Mouse (Mus musculus) midbrain, embryonic 14.5 days (tissue): Measurements from ENCODE around the gene 2410002F23Rik. TPM values are rescaled to one million over a fixed set of nuclear protein-coding genes. Genes with fewer than 3 reads are reported as not detected.
"Not testable (repeated sequence)": the region's sequence is repeated elsewhere in the genome, so short reads cannot be mapped to it uniquely, and the experiment has no call there.

ENCODE experiments used
- ATAC-seq: fragments of 200-750 bp; cut with Nextera tagmentation; 2 replicates; pipeline ENCODE4 v1.8.0; 2017; ENCODE audit warnings: moderate number of reproducible peaks, moderate library complexity; ENCODE audit not compliant: low FRiP score, low TSS enrichment
- DNase-seq: peaks from one replicate; pipeline ENCODE4 v3.0.0-alpha.2; 2015
- H3K27ac ChIP-seq: fragments of 300-500 bp; sonication (generic); replicated peaks from 2 replicates; pipeline ENCODE4 v1.5.1; 2014; ENCODE audit warnings: mild to moderate bottlenecking, low read depth, low read length, moderate library complexity
- H3K27me3 ChIP-seq: fragments of 300-500 bp; sonication (generic); 2 replicates; pipeline ENCODE4 v1.6.1; 2014; ENCODE audit warnings: low read length, control low read depth, mixed read lengths; ENCODE audit not compliant: control insufficient read depth, insufficient read depth
- H3K36me3 ChIP-seq: fragments of 300-500 bp; sonication (generic); 2 replicates; pipeline ENCODE4 v1.6.1; 2014; ENCODE audit warnings: low read length, control low read depth; ENCODE audit not compliant: control insufficient read depth, insufficient read depth
- H3K4me1 ChIP-seq: fragments of 300-500 bp; sonication (generic); 2 replicates; pipeline ENCODE4 v1.6.1; 2014; ENCODE audit warnings: mild to moderate bottlenecking, antibody characterized with exemption, low read length, control low read depth; ENCODE audit not compliant: control insufficient read depth, insufficient read depth
- H3K4me2 ChIP-seq: fragments of 300-500 bp; sonication (generic); 2 replicates; pipeline ENCODE4 v1.6.1; 2014; ENCODE audit warnings: mild to moderate bottlenecking, low read length, moderate library complexity
- H3K4me3 ChIP-seq: fragments of 300-500 bp; sonication (generic); replicated peaks from 2 replicates; pipeline ENCODE4 v1.5.1; 2014; ENCODE audit warnings: low read depth, low read length
- H3K9ac ChIP-seq: fragments of 300-500 bp; sonication (generic); replicated peaks from 2 replicates; pipeline ENCODE4 v1.6.1; 2014; ENCODE audit warnings: mild to moderate bottlenecking, low read length, moderate library complexity
- H3K9me3 ChIP-seq: fragments of 300-500 bp; sonication (generic); 2 replicates; pipeline ENCODE4 v1.6.1; 2016; ENCODE audit warnings: low read length, control low read depth, mixed read lengths; ENCODE audit not compliant: control insufficient read depth
- WGBS: fragments of 180-500 bp; shearing (Covaris S2); extraction: QIAGEN DNeasy Blood & Tissue Kit; methylation state at CpG from one replicate; pipeline ENCODE4 v1.1.7; 2014; 5-methylcytosine and 5-hydroxymethylcytosine counted together
- polyA plus RNA-seq: library from polyadenylated mRNA; unstranded; fragments of >200 nt; fragmentation: Nextera tagmentation; extraction: Ambion mirVana; gene quantifications from 2 replicates; pipeline ENCODE4 v1.2.1, GENCODE M21; 2014

The 2410002F23Rik gene
- polyA plus RNA-seq, 1 experiment from 2014 or later = 199 TPM

GRCm38 (mm10) chr7:44287760-44288159 is 41.2 kb downstream of the 2410002F23Rik start:
- WGBS = 48% methylated on average over 7 of the region's 7 CpGs
- H3K9ac ChIP-seq = no peak overlapping the region
- H3K36me3 ChIP-seq = no peaks in the 10 kb centered on the region
- no peaks in the 10 kb centered on the region for H3K9me3 ChIP-seq
- H3K4me3 ChIP-seq = no peak overlapping the region
- ATAC-seq (no peak), DNase-seq (no peak)
- H3K27me3 ChIP-seq = no peaks in the 10 kb centered on the region
- H3K4me1 ChIP-seq = no peaks in the 10 kb centered on the region
- no peak overlapping the region for H3K4me2 ChIP-seq
- no peak overlapping the region for H3K27ac ChIP-seq

DNA sequence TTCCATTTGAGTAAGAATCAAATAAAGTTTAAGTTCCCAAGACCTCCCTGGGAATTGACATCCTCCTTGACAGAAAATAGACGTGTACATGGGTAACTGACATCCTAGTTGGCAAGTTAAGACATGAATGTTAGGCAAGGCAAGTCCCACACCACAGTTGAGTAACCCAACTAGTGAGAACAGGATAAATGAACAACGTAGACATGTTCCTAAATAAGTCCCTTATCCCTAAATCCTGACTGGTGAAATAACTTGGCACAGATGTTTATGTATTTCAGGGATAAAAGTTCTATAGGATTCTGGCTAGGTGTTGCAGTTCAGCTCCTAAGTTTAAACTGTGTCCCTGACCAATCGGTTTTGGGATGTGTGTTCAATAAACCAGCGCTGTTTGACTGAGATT is 44.5 kb downstream of the 2410002F23Rik start:
- H3K9me3 ChIP-seq = no peaks in the 10 kb centered on the region
- no peak for DNase-seq
- no peak overlapping the region for H3K4me3 ChIP-seq
- H3K27me3 ChIP-seq = no peaks in the 10 kb centered on the region
- no peak for ATAC-seq
- no peak overlapping the region for H3K27ac ChIP-seq
- no peaks in the 10 kb centered on the region for H3K4me1 ChIP-seq
- 84% methylated on average over 4 of the region's 4 CpGs for WGBS
- H3K4me2 ChIP-seq = no peak overlapping the region
- no peaks in the 10 kb centered on the region for H3K36me3 ChIP-seq
- H3K9ac ChIP-seq = no peak overlapping the region

- ATAC-seq = no peak
- DNase-seq = no peak
- no peak overlapping the region for H3K9ac ChIP-seq
- H3K9me3 ChIP-seq = no peaks in the 10 kb centered on the region
- H3K27me3 ChIP-seq = no peaks in the 10 kb centered on the region
- no peak overlapping the region for H3K4me2 ChIP-seq
- no peaks in the 10 kb centered on the region for H3K4me1 ChIP-seq
- H3K27ac ChIP-seq = no peak overlapping the region
- H3K36me3 ChIP-seq = no peaks in the 10 kb centered on the region
- 52% methylated on average over 4 of the region's 4 CpGs for WGBS
- no peak overlapping the region for H3K4me3 ChIP-seq
Observed at GRCm38 (mm10) chr7:44291418-44291817, 44.9 kb downstream of the 2410002F23Rik start.

GRCm38 (mm10) chr7:44297501-44297900 is 51.0 kb downstream of the 2410002F23Rik start:
- not testable (repeated sequence) for ATAC-seq, DNase-seq, H3K4me3 ChIP-seq, H3K27me3 ChIP-seq, H3K36me3 ChIP-seq, H3K4me1 ChIP-seq, H3K9ac ChIP-seq, H3K27ac ChIP-seq, H3K9me3 ChIP-seq, H3K4me2 ChIP-seq
- WGBS = 83% methylated on average over 2 of the region's 2 CpGs

Other genes starting within 250 kb of the 2410002F23Rik start
- gene Klk1b26, start 234.6 kb upstream of the 2410002F23Rik start, polyA plus RNA-seq = not detected in 2 replicates
- gene Klk1b27, start 194.4 kb upstream of the 2410002F23Rik start, polyA plus RNA-seq = not detected in 2 replicates
- gene Klk1b21, start 144.4 kb upstream of the 2410002F23Rik start, polyA plus RNA-seq = not detected in 2 replicates
- not detected in 2 replicates for gene Klk1b22, start 134.0 kb upstream of the 2410002F23Rik start, polyA plus RNA-seq
- gene Klk1b16, start 110.0 kb upstream of the 2410002F23Rik start, polyA plus RNA-seq = not detected in 2 replicates
- not detected in 2 replicates for gene Klk1b24, start 58.5 kb upstream of the 2410002F23Rik start, polyA plus RNA-seq
- not detected in 2 replicates for gene Klk1b3, start 48.5 kb upstream of the 2410002F23Rik start, polyA plus RNA-seq
- not detected in 2 replicates for gene Klk1b4, start 39.3 kb upstream of the 2410002F23Rik start, polyA plus RNA-seq
- not detected in 2 replicates for gene Klk1b5, start 30.8 kb upstream of the 2410002F23Rik start, polyA plus RNA-seq
- not detected in 2 replicates for gene Klk1, start 21.4 kb upstream of the 2410002F23Rik start, polyA plus RNA-seq
- not detected in 2 replicates for gene Gm36864, start 10.5 kb upstream of the 2410002F23Rik start, polyA plus RNA-seq
- 1.3 and 1.8 TPM in 2 replicates for gene 1700028J19Rik, start within 50 bp of the 2410002F23Rik start, polyA plus RNA-seq
- not detected in 2 replicates for gene Acp4, start 10.7 kb downstream of the 2410002F23Rik start, polyA plus RNA-seq
- gene Gm15517, start 14.7 kb downstream of the 2410002F23Rik start, polyA plus RNA-seq = 1.8 TPM in 1 of 2 replicates, not detected in the other
- 4.6 and 4.7 TPM in 2 replicates for gene Clec11a, start 60.2 kb downstream of the 2410002F23Rik start, polyA plus RNA-seq
- gene Shank1, start 63.5 kb downstream of the 2410002F23Rik start, polyA plus RNA-seq = 35.1 and 37.8 TPM in 2 replicates
- gene Syt3, start 137.4 kb downstream of the 2410002F23Rik start, polyA plus RNA-seq = 39.5 and 48.5 TPM in 2 replicates
- 1.7 and 1.9 TPM in 2 replicates for gene 1700008O03Rik, start 139.1 kb downstream of the 2410002F23Rik start, polyA plus RNA-seq
- 28.4 and 39.0 TPM in 2 replicates for gene Lrrc4b, start 182.3 kb downstream of the 2410002F23Rik start, polyA plus RNA-seq
- gene Aspdh, start 218.7 kb downstream of the 2410002F23Rik start, polyA plus RNA-seq = 8.6 and 8.9 TPM in 2 replicates
- gene Josd2, start 221.3 kb downstream of the 2410002F23Rik start, polyA plus RNA-seq = 27.9 and 32.5 TPM in 2 replicates
- gene Emc10, start 249.8 kb downstream of the 2410002F23Rik start, polyA plus RNA-seq = 152 and 163 TPM in 2 replicates
- 26.8 and 28.6 TPM in 2 replicates for gene Fam71e1, start 249.9 kb downstream of the 2410002F23Rik start, polyA plus RNA-seq